Mouse (Mus musculus): ENCODE results near the gene Zfp280b.
"Not testable (repeated sequence)": the region's sequence is repeated elsewhere in the genome, so short reads cannot be mapped to it uniquely, and the experiment has no call there.

The Zfp280b gene

DNA sequence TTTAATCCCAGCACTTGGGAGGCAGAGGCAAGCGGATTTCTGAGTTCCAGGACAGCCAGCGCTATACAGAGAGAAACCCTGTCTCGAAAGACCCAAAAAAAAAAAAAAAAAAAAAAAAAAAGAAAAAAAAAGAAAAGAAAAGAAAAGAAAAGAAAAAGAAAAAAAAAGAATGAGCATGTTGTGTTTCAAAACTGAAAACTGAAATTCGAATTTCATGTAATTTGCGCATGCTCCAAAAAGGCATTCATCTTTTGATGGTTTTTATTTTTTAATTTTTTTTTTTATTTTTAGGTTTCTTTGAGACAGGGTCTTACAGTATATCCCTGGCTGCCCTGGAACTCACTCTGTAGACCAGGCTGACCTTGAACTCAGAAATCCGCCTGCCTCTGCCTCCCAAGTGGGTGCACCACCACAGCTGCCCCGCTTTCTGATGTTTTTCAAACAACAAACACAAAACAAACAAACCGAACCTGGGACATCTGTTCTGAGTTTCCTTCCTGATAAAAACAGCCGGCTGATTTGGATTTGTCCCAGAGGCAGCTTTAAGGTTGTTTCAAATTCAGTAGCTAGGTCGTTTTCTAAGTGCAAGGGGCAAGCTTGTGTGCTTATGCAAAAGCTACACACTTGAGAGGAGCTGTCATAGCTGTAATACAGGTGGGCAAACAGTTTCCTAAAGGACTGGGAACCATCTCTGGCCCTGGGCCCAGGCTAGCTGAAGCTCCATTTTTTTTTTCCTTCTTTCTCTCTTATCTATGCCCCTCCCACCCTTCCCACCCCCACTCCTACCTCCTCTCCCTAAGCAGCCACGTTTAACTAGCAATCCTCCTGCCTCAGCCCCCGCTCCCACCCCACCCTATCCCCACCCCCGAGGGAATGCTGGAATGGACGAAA, 694 bp upstream of the Zfp280b start:
- peak in 1 of 2 experiments; percentile 21 for DNase-seq

DNA sequence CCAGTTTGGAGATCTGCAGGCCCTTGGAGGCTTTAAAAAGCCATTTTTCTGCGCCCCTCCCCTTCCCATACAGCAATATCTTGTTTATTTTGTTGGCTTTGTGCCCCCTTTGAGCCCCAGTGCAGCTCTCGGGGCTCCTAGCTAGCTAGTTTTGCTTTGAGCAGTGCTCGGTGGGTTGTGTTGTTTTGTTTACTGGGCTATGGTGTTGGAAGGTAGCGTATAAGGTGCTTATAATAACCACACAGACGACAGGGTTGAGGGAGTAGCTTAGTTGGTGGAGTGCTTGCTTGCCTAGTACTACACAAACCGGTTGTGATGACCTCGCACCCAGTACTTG, 637 bp downstream of the Zfp280b start:
- DNase-seq: no peak

DNA sequence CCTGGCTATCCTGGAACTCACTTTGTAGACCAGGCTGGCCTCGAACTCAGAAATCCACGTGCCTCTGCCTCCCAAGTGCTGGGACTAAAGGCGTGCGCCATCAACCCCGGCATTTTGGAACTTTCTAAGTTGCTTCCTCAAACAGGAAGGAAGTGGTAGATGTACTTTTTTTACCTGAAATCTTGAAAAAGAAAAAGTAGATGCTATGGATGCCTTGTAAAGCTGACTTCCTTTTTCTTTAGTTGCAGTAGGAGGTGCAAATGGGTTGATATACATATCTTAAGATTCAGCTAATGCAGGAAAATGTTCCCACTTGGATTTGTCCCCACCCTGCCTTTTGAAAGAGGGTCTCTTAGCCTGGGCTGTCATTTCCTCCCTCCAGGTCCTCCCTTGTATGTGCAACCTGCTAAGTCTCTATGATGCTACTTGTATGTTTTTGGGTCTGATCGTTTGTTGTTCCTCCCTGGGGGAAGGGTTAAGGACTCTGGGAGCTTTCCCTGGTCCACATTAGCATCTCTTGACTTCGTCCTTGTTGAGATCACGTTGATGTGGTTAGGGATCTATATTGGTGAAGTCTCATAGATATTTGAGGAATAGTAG, 1.7 kb downstream of the Zfp280b start:
- DNase-seq: no peak

DNA sequence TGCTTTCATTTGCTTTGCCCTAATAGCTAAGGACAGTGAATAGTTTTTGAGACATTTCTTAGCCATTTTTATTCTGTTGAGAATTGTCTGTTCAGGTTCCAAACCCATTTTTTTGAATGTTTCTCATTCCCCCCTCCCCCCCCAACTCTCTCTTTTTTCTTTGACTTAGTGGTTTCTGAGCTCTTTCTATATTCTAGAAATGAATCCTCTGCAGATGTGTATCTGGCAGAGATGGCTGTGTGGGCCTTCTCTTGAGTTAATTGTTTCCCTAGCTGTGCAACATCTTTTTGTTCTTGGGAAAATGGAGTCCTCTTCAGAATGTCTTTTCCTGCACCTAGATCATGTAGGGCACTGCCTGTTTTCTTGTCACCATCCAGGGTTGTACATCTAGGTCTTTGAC, 2.8 kb downstream of the Zfp280b start:
- DNase-seq: no peak

DNA sequence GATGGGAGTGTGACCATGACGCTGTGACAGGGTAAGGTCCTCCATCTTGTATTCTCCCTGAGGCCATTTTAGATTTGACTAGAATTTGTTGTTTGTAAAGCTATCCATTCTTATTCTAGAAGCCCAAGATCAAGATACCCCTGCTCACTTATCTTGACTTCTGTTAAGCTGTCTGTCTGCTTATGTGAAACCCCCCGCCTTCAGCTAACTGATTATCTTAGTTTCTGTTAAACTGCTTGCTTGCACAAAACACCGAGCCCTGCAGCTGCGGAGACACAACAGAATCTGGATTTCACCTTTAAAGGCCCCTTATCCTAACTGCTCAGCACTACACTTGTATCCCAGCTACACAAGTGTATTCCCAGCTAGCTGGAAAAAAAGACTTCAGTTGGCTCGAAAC, 4.5 kb downstream of the Zfp280b start:
- DNase-seq: no peak

DNA sequence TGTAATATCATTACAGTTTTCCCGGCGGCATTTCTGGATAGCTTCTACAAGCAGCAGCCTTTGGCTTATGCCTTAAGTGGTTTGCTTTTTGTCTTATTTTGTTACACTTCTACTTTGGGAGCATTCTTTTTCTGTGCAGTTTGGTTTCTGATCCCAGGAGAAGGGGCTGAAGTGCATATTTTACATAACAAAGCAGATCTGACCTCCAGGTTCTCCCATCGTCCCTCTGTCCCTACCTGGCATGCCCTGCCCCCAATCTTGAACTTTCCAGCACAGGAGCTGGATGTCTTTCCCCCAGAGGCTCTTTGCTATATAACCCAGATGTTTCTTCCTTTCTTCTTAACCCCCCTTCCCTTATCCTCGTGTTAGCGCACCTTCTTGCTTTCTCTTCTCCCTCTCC, 12.9 kb downstream of the Zfp280b start:
- DNase-seq: no peak

DNA sequence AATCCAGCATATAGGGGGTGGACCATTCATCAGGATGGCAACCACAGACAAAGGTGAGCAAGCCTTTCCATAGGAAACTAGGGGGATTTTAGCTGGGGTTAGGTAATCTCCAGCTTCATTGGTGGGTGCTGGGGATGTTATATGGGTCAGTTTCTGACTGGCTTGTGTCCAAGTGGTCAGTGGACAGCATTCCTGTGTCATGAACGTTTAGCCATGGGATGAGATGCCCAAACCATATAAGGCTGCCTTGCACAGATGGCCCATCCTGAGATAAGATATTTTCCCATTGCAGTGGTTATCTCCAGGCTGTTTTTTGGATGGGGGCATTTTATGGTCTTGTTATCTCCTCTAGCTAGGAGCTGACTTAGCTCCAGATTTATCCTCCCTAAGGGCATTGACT, 14.3 kb downstream of the Zfp280b start:
- DNase-seq: no peak

DNA sequence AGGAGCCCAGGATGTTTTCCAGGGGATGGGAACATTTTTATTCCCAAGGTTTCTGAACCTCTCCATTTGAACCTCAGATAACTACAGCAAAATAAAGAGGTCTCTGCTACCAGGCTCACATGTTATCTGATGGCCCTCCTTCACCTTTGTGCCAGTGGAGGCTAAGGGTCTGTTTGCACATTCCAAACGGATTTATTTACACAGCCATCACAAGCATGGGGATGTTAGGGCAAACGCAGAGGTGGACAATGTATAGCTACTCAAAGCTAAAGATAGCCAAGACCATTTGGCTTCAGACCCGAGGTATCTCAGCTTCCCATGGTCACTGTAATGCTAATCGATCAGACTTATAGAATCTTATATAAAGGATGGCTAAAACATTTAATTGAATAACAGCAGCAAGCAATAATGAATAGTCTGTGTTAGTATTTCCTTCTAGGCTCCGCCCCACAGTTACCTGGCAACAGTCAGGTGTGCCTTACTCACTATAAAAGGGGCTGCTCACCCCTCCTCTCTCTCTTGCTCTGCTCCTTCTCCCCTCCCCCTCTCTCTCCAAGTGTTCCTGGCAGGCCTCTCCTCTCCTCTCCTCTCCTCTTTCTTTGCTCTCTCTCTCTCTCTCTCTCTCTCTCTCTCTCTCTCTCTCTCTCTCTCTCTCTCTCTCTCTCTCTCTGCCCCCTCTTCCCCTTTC, 14.9 kb downstream of the Zfp280b start:
- peak in 1 of 2 experiments; percentile 38 for DNase-seq

DNA sequence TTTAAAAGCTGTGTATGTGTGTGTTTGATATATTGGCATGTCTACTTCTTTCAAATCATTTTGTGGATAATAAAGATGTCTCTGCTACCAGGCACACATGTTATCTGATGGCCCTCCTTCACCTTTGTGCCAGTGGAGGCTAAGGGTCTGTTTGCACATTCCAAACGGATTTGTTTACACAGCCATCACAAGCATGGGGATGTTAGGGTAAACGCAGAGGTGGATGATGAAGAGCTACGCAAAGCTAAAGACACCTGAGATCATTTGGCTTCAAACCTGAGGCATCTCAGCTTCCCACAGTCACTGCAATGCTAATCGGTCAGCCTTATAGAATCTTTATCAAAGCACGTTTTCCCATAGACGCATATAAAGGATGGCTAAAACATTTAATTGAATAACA, 16.5 kb downstream of the Zfp280b start:
- no peak for DNase-seq

DNA sequence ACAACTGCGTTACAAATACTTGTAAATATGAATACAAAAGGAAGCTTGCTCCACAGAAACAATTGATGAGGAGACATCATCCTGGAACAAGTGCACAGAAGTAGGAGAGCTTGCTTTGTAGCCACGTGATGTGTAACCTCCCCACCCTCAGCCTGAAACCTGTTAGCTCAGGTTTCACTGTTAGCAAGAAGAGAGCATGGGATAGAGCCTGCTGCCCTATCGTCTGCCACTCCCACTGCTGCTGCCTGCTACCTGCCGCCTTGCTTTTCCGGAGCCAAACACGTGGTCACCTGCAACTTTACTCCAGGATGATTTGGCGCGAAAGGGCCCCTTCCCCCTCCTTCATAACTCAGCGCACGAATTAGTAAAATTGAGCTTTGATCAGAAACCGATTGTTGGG, 19.4 kb downstream of the Zfp280b start:
- no peak for DNase-seq

DNA sequence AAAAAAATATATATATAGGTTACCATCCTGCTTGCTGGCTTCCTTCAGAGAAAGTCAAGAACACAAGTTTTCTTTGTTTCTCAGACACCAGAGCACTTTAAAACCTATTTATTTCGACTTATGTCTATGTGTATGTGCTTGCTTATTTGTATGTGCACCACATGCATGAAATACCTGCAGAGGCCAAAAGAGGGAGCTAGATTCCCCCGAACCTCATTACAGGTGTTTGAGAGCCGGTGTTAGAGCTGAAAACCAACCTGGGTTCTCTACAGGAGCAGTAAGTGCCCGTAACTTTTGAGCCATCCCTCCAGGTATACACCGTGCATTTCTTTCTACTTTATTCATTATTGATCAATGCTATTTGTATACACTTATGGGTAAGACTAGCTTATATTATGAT, 30.0 kb downstream of the Zfp280b start:
- DNase-seq: no peak

DNA sequence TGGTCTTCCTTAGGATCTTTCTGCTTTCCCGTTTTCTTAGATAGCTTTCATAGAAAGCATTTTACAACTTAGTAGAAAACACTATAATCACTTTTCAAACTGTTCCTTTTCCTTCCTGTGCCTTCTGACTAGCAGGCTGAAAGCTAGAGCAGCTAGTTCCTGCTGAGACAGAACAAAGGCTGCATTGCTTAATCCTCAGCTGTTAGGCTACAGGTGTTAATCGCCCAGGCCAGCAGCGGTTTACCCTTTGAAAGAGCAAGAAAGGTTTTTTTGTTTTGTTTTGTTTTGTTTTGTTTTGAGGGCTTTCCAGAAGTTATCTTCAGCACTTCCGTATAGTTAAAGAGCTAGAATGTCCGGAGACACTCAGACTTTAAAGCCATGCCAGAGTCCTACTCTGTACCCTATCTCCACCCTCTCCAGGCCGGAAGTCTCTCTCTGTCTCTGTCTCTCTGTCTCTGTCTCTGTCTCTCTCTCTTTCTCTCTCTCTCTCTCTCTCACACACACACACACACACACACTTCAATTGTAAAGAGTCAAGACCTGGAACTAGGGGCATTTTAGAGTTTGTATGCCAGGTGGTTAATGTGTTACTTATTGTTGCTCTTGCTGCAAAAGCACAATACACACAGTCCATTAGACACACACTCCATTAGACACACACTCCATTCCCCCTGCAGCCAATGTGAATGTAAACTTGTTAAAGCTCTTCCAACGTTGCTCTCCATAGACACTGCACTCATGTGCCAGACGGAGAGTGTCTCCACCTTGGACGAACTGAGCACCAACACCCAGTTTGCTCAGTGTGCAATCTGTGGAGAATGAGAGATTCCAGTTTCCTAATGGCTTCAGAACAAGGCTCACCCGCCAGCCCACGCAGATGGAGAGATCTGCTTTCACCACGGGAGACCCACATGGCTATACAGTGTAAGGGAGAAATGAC, 35.5 kb downstream of the Zfp280b start:
- no peak for DNase-seq

DNA sequence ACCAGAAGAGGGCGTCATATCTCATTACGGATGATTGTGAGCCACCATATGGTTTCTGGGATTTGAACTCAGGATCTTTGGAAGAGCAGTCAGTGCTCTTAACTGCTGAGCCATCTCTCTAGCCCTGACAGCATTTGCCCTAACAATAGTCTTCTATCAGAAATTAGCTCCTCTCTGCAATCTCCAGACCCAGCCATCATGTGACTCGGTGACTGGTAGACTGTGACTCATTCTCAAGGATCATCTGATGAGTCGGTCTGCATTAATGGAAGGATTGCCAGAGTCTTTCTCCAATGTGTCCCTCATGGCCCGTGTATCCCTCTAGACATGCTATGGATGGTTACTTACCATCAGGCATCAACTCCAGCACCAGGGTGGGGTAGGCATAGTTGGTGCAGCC, 39.6 kb downstream of the Zfp280b start:
- not testable (repeated sequence) for DNase-seq

DNA sequence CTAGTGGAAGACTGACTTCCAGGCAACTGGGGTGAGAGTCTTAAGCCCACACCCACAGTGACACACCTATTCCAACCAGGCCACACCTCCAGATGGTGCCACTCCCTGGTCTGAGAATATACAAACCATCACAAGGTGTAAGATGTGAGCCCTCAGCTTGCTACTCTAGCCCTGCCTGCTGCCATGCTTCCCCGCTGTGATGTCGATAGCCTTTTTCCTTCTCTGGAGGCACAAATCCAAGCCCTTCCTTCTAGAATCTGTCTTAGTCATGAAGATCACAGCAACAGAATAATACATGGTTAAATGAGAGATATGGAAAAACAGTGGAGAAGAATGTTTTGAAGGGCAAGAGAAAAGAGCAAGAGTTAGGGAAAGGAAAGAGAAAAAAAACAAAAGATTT, 44.6 kb downstream of the Zfp280b start:
- DNase-seq: not testable (repeated sequence)

All from lung, adult 18-20 months (tissue).